Mouse (Mus musculus) ES-E14 (cell line): ENCODE results near the gene Zyg11b. TPM values are rescaled to one million over a fixed set of nuclear protein-coding genes. Genes with fewer than 3 reads are reported as not detected.

Experiments used
- DNase-seq: peaks from one replicate; pipeline ENCODE4 v3.0.0-alpha.2; 2013; ENCODE audit warnings: low read depth, low spot score
- H3K27ac ChIP-seq: 2 replicates; pipeline ENCODE4 v1.5.1; 2012; ENCODE audit warnings: low read depth, mild to moderate bottlenecking, low read length, moderate library complexity, mixed read lengths; ENCODE audit not compliant: poor library complexity, insufficient read depth, severe bottlenecking
- H3K36me3 ChIP-seq: 2 replicates; pipeline ENCODE4 v1.6.1; 2012; ENCODE audit warnings: mild to moderate bottlenecking, low read length, moderate library complexity, mixed read lengths; ENCODE audit not compliant: control insufficient read depth, poor library complexity, insufficient read depth, severe bottlenecking
- H3K4me1 ChIP-seq, 2 experiments: fragments of 150-350 bp in 1 of 2; sonication (generic) in 1 of 2; 2 replicates each; pipeline ENCODE4 v1.6.1; 2012; ENCODE audit warnings: low read length in 2 of 2, mild to moderate bottlenecking in 1 of 2, mixed read lengths in 1 of 2; ENCODE audit not compliant: control insufficient read depth in 2 of 2, insufficient read depth in 2 of 2, poor library complexity in 1 of 2
- H3K4me3 ChIP-seq, 2 experiments: fragments of 150-350 bp in 1 of 2; sonication (generic) in 1 of 2; 2 replicates each; pipeline ENCODE4 v1.5.1; 2012; ENCODE audit warnings: low read length in 2 of 2, low read depth in 1 of 2, mild to moderate bottlenecking in 1 of 2, mixed read lengths in 1 of 2; ENCODE audit not compliant: insufficient read depth in 1 of 2, poor library complexity in 1 of 2, severe bottlenecking in 1 of 2
- H3K9ac ChIP-seq: 2 replicates; pipeline ENCODE4 v1.6.1; 2012; ENCODE audit warnings: low read depth, mild to moderate bottlenecking, low read length, mixed read lengths; ENCODE audit not compliant: poor library complexity, insufficient read depth, severe bottlenecking
- H3K9me3 ChIP-seq: fragments of 150-350 bp; sonication (generic); 2 replicates; pipeline ENCODE4 v1.6.1; 2012; ENCODE audit warnings: low read depth, mild to moderate bottlenecking, low read length; ENCODE audit not compliant: control insufficient read depth, insufficient read depth
- CHD2 ChIP-seq: IDR thresholded peaks from 2 replicates; pipeline ENCODE4 v1.6.1; 2014; ENCODE audit warnings: mild to moderate bottlenecking, low read depth, low read length, inconsistent platforms
- HCFC1 ChIP-seq: IDR thresholded peaks from 2 replicates; pipeline ENCODE4 v1.6.1; 2012; ENCODE audit warnings: low read length, inconsistent platforms, borderline replicate concordance; ENCODE audit not compliant: insufficient read depth
- MAFK ChIP-seq: IDR thresholded peaks from 2 replicates; pipeline ENCODE4 v1.6.1; 2014; ENCODE audit warnings: mild to moderate bottlenecking, low read depth, low read length, inconsistent platforms; ENCODE audit not compliant: insufficient read depth
- ZC3H11A ChIP-seq: IDR thresholded peaks from 2 replicates; pipeline ENCODE4 v1.6.1; 2012; ENCODE audit warnings: low read depth, mild to moderate bottlenecking, inconsistent platforms, low read length, borderline replicate concordance
- ZNF384 ChIP-seq: IDR thresholded peaks from 2 replicates; pipeline ENCODE4 v1.6.1; 2012; ENCODE audit warnings: low read depth, low read length, inconsistent platforms
- in situ Hi-C, 2 experiments: fragments of 600-800 bp; cut with MboI; formaldehyde crosslinking; loops; one replicate each; pipeline ENCODE4 v1.15.1; 2025; ENCODE audit warnings: low sequenced_read_pairs in 2 of 2, inconsistent platforms in 1 of 2; ENCODE audit not compliant: unreplicated experiment in 2 of 2
- total RNA-seq: library from RNA; depleted of rRNA; stranded (reverse); fragments of 300-350 nt; gene quantifications from 2 replicates; pipeline ENCODE4 v1.2.3, GENCODE M21; 2012

Zyg11b gene
- total RNA-seq, 1 experiment = 13.3 TPM

- Histone ChIP-seq H3K36me3 (peaks cover 8% of the 10 kb centered on the region), H3K9ac (no peak overlapping the region), H3K4me1 (peaks cover 7 to 10% of the 10 kb centered on the region in 2 experiments), H3K9me3 (no peaks in the 10 kb centered on the region), H3K4me3 (no peak overlapping the region), H3K27ac (no peak overlapping the region)
- TF ChIP-seq ZNF384 (no peak), HCFC1 (no peak), CHD2 (no peak), ZC3H11A (no peak), MAFK (no peak)
- no peak for DNase-seq
- in situ Hi-C loops = no loop called here
Observed at GRCm38 (mm10) chr4:108329840-108330239, 28.9 kb upstream of the Zyg11b start.

DNA sequence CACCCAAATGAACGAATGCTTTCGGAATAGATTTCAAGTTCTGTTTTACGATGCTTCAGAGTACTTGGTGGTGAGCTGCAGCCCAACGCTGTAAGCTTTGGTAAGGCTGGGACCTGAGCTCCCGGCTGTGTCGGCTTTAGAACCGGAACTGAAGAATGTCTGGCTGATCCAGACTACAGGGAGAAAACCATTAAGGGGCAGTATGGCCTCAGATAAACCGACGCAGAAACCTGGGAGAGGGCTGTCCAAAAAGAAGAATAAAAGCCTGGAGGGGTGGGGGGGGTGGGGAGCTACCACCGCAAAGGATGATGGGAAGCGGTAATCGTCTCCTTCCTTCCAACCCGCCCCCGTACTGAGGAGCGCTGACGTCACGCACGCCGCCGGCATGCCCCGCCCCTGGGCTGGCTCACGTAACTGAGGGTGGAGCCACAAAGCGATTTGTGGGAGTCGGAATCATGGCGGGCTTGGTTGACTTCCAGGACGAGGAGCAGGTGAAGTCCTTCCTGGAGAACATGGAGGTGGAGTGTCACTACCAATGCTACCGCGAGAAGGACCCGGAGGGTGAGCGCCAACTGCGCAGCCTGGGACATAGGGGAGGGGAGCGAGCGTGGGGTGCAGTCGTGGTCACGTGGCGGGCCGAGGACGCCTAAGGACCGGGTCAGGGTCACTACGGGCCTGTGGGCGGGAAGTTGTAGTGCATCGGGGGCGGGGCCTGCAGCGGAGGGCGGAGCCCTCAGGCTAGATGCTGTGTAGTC lies 27.0 kb upstream of the Zyg11b start, which contains the start of gene Coa7:
Gene Coa7 (plus strand): TSS at position 411 of the 755 bp plus-strand sequence.
- Histone ChIP-seq H3K27ac (peak within 1 kb of the TSS; percentile 86), H3K36me3 (peaks cover 6% of the 10 kb centered on the region; the same call in 1 of the 2 replicates), H3K4me3 (peak within 1 kb of the TSS; percentile 75 to 86), H3K4me1 (peaks cover 4 to 7% of the 10 kb centered on the region in 2 experiments; a peak in 3 of 4 replicates), H3K9ac (peak within 1 kb of the TSS; percentile 89), H3K9me3 (no peaks in the 10 kb centered on the region)
- in situ Hi-C loops = no loop called here
- TF ChIP-seq ZC3H11A (no peak), CHD2 (0 out of 2 replicates have a peak, but pooled peaks have one; percentile 50)
- DNase-seq = peak; percentile 95

- Histone ChIP-seq H3K9ac (peak overlapping the region; percentile 79; the same call in 1 of the 2 replicates), H3K4me1 (peaks cover 4 to 7% of the 10 kb centered on the region in 2 experiments; a peak in 3 of 4 replicates), H3K36me3 (peaks cover 3% of the 10 kb centered on the region; the same call in 1 of the 2 replicates), H3K4me3 (peak overlapping the region; percentile 54 to 86), H3K27ac (no peak overlapping the region; the same call in 1 of the 2 replicates), H3K9me3 (no peaks in the 10 kb centered on the region)
- DNase-seq = peak; percentile 48
- TF ChIP-seq MAFK (no peak), ZC3H11A (no peak), ZNF384 (no peak), HCFC1 (no peak), CHD2 (no peak)
- in situ Hi-C loops = no loop called here
Observed at GRCm38 (mm10) chr4:108327071-108327579, 26.2 kb upstream of the Zyg11b start.

DNA sequence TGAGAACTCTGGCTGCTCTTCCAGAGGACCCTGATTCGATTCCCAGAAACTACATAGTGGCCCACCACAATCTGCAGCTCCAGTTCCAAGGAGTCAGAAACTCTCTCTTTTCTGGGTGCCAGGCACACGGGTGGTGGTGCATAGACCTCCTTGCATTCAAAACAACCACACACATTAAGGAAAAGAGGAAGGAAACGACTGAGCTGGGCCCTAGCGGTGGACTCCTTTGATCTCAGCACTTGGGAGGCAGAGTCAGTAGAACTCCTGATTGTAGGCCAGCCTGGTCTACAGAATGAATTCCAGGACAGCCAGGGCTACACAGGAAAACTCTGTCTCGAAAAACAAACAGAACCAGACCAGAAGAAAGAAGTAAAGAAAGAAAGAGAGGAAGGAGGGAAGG lies 22.7 kb upstream of the Zyg11b start:
- Histone ChIP-seq H3K9me3 (no peaks in the 10 kb centered on the region), H3K4me1 (peaks cover 4 to 9% of the 10 kb centered on the region in 2 experiments; a peak in 3 of 4 replicates), H3K27ac (no peak overlapping the region), H3K9ac (no peak overlapping the region), H3K36me3 (no peaks in the 10 kb centered on the region), H3K4me3 (no peak overlapping the region)
- in situ Hi-C loops = no loop called here
- TF ChIP-seq MAFK = no peak
- TF ChIP-seq CHD2 = no peak
- no peak for TF ChIP-seq ZNF384
- no peak for TF ChIP-seq HCFC1
- no peak for TF ChIP-seq ZC3H11A
- no peak for DNase-seq
